Mouse (Mus musculus) thymus, adult 2 months (tissue): ENCODE data around the gene Phxr2. TPM values are rescaled to one million over a fixed set of nuclear protein-coding genes. Genes with fewer than 3 reads are reported as not detected.

Experiments
- DNase-seq: peaks from one replicate; pipeline ENCODE4 v3.0.0; 2021
- H3K27ac ChIP-seq: fragments of 200-500 bp; 2 replicates; pipeline ENCODE4 v1.5.1; 2012; ENCODE audit warnings: low read length, control low read depth; ENCODE audit not compliant: control insufficient read depth, insufficient read depth
- H3K27me3 ChIP-seq: fragments of 200-500 bp; 2 replicates; pipeline ENCODE4 v1.6.1; 2012; ENCODE audit warnings: mild to moderate bottlenecking, low read length, moderate library complexity, mixed read lengths; ENCODE audit not compliant: control insufficient read depth, insufficient read depth
- H3K36me3 ChIP-seq: fragments of 200-500 bp; 2 replicates; pipeline ENCODE4 v1.6.1; 2012; ENCODE audit warnings: mild to moderate bottlenecking, low read length, moderate library complexity; ENCODE audit not compliant: control insufficient read depth, insufficient read depth
- H3K4me1 ChIP-seq: fragments of 200-500 bp; replicated peaks from 2 replicates; pipeline ENCODE4 v1.6.1; 2012; ENCODE audit warnings: low read length; ENCODE audit not compliant: control insufficient read depth, insufficient read depth
- H3K4me3 ChIP-seq: fragments of 200-500 bp; 2 replicates; pipeline ENCODE4 v1.5.1; 2012; ENCODE audit warnings: mild to moderate bottlenecking, low read length, control low read depth, moderate library complexity; ENCODE audit not compliant: control insufficient read depth, insufficient read depth
- CTCF ChIP-seq: fragments of 200-500 bp; IDR thresholded peaks from 2 replicates; pipeline ENCODE4 v1.5.1; 2012; ENCODE audit warnings: mild to moderate bottlenecking, control low read depth, low read length, moderate library complexity, borderline replicate concordance; ENCODE audit not compliant: control insufficient read depth, poor library complexity, insufficient read depth; ENCODE audit errors: extremely low read depth
- POLR2A ChIP-seq: fragments of 200-500 bp; IDR thresholded peaks from 2 replicates; pipeline ENCODE4 v1.6.1; 2012; ENCODE audit warnings: mild to moderate bottlenecking, low read length, control low read depth, moderate library complexity; ENCODE audit not compliant: control insufficient read depth, poor library complexity, insufficient read depth; ENCODE audit errors: extremely low read depth
- whole genome bisulfite sequencing: fragments of 180-500 bp; shearing (Covaris S2); methylation state at CpG from one replicate; pipeline ENCODE4 v1.1.7; 2018; 5-methylcytosine and 5-hydroxymethylcytosine counted together
- polyA plus RNA-seq: library from polyadenylated mRNA; depleted of rRNA; stranded (reverse); fragments of >200 nt; gene quantifications from 2 replicates; pipeline ENCODE4 v1.2.3, GENCODE M21; 2012

The Phxr2 gene
- polyA plus RNA-seq, 1 experiment, result 0.74 TPM

DNA sequence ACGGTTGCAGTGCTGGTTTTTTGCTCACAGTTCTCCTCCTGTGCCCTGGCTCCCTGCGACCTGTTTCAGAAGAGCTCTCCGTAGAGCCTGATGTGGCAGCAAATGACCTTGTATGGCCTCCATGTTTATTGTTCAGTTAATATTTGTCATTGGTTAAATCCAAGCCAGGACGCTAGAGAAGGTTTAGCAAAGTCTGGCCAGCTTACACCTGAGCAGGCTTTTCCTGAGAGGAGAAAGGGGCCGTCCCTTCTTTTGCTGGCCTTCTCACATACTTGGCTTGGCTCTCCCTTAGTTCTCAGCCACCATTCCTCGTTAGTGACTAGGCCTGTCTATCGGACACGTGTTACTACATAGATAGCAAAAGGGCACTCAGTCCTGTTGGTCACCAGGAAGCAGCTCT is 28.5 kb upstream of the Phxr2 start:
- Histone ChIP-seq H3K4me3 (no peak overlapping the region), H3K27ac (no peak overlapping the region), H3K36me3 (no peaks in the 10 kb centered on the region; the same call in 1 of the 2 replicates), H3K27me3 (no peaks in the 10 kb centered on the region), H3K4me1 (no peaks in the 10 kb centered on the region)
- WGBS, result 95% methylated on average over 8 of the region's 8 CpGs
- TF ChIP-seq POLR2A, result no peak
- no peak for TF ChIP-seq CTCF
- no peak for DNase-seq

DNA sequence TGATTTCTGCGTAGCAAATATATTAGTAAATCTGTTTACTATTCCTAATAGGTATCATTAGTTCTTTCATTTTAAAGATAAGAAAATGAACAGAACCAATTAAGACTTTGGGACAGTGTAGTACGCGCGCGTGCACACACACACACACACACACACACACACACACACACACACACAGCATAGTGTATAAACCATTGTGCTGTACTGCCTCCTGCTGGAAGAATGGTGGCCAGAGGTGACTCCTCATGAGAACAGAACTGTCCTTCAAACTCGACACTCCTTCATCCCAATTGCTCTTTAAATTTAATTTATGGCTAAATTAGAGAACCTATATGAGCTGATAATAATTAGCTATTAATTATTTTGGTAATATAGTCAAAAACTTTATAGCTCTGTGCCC is 25.9 kb upstream of the Phxr2 start:
- DNase-seq, result peak; percentile 69
- WGBS, result 83% methylated on average over 6 of the region's 6 CpGs
- H3K4me3 ChIP-seq, result no peak overlapping the region
- TF ChIP-seq POLR2A, result no peak
- no peak for TF ChIP-seq CTCF
- H3K27me3 ChIP-seq, result no peaks in the 10 kb centered on the region
- no peaks in the 10 kb centered on the region for H3K4me1 ChIP-seq
- no peaks in the 10 kb centered on the region; the same call in 1 of the 2 replicates for H3K36me3 ChIP-seq
- no peak overlapping the region for H3K27ac ChIP-seq

DNA sequence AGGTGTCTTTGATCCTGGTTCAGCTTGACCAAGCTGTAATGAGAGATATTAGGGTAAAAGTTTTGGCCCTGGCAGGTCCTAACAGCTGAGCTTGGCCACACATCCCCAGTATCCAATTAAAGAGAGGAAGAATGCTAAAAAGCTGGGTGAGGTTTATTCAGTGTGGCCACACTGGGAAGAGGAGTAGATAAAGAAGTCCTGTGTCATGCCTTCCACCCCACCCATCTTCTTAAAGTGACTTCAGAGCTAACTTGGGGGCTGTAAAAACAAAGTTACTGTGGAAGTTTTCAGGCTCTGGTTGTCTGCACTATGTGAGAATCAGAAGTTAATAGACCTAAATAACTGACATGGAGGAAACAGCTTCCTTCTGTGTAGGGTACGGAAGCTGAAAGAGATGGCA is 25.5 kb upstream of the Phxr2 start:
- Histone ChIP-seq H3K27ac (no peak overlapping the region), H3K27me3 (no peaks in the 10 kb centered on the region), H3K4me3 (no peak overlapping the region), H3K4me1 (no peaks in the 10 kb centered on the region), H3K36me3 (no peaks in the 10 kb centered on the region; the same call in 1 of the 2 replicates)
- WGBS, result 100% methylated on average over 1 of the region's 1 CpGs
- no peak for TF ChIP-seq CTCF
- DNase-seq, result no peak

DNA sequence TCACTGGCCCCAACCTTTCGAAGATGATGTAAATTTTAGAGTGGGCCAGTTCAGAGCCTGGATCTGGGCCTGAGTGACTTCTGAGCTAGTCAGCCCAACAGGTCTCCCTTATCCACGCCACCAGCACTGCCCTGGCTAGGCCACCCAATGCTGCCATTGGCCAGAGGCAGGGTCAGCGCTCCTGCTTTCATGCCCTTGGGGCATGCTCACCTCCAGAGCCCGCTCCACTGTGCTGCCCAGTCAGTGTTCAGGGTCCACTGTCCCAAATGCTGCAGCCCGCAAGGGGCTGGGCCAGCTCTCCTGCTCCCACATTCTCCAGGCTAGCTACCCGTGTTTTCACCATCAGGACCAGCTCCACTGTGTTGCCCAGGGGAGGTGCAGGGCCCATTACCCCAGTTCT is 23.9 kb upstream of the Phxr2 start:
- H3K27ac ChIP-seq, result no peak overlapping the region
- 96% methylated on average over 6 of the region's 6 CpGs for whole genome bisulfite sequencing
- H3K27me3 ChIP-seq, result no peaks in the 10 kb centered on the region
- no peaks in the 10 kb centered on the region for H3K4me1 ChIP-seq
- TF ChIP-seq POLR2A (no peak), CTCF (no peak)
- no peak for DNase-seq
- no peaks in the 10 kb centered on the region for H3K36me3 ChIP-seq
- H3K4me3 ChIP-seq, result no peak overlapping the region

DNA sequence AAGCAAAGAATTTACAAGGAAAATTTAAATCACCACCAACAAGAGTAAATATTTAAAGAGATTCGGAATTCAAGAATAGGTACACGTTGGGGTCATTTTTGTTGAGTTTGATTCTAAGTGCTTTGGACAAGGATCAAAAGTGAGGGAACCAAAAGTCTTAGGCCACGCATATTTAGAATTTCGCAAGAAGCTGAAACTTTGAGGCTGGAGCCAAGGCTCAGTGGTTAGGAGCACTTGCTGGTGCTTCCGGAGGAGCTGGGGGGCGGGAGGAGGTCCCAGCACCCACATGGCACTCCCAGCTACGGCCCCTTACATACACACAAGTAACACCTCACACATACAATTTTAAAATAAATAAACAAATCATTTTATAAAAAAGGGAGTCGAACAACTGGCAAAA is 20.5 kb upstream of the Phxr2 start:
- H3K4me1 ChIP-seq, result no peaks in the 10 kb centered on the region
- 94% methylated on average over 8 of the region's 8 CpGs for WGBS
- no peak overlapping the region for H3K27ac ChIP-seq
- H3K27me3 ChIP-seq, result no peaks in the 10 kb centered on the region
- no peak for TF ChIP-seq POLR2A
- TF ChIP-seq CTCF, result no peak
- no peaks in the 10 kb centered on the region for H3K36me3 ChIP-seq
- no peak overlapping the region for H3K4me3 ChIP-seq
- no peak for DNase-seq

DNA sequence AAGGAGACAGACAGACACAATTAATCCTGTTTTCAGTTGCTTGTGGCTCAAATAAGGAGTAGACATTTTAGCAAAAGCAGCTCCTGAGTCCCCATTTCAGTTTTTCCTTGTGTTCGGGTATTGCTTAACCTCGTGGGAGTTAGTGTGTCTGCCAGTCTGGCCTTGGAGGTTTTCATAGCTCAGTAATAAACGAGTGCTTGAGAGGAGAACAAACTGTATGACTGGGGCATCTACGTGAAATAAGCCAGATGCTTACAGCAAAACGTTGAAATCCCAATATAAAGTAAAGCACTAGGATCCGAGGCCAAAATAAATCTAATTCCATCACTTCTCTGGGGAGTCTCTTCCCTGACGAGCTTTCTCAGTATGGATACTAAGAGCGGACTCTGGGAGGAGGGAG is 19.5 kb upstream of the Phxr2 start:
- no peak for DNase-seq
- 94% methylated on average over 8 of the region's 8 CpGs for WGBS
- Histone ChIP-seq H3K27ac (no peak overlapping the region), H3K36me3 (no peaks in the 10 kb centered on the region), H3K27me3 (no peaks in the 10 kb centered on the region), H3K4me3 (no peak overlapping the region), H3K4me1 (no peaks in the 10 kb centered on the region)
- TF ChIP-seq POLR2A (no peak), CTCF (no peak)

DNA sequence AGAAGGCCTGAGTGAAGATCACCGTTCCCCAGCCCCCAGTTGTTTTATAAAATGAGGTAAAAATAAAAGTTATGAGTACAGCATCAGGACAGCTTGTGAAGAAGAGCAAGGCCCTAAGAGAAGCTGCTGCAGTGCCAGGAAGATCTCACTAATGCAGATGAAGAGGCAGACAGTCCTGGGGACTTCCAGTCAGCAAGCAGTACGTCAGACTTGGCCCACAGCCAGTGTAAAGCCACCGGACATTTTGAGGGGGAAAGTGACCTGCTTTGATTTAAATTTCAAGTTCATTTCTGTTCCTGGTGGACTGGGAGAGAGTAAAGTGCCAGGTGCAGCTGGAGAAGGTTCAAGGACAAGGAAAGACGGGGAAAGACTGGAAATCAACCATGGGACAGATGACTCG is 10.2 kb upstream of the Phxr2 start:
- WGBS, result 86% methylated on average over 5 of the region's 5 CpGs
- no peak for TF ChIP-seq POLR2A
- TF ChIP-seq CTCF, result no peak
- no peak for DNase-seq
- Histone ChIP-seq H3K4me1 (peaks cover 21% of the 10 kb centered on the region), H3K27ac (no peak overlapping the region), H3K36me3 (no peaks in the 10 kb centered on the region), H3K4me3 (no peak overlapping the region), H3K27me3 (no peaks in the 10 kb centered on the region)
